Mouse (Mus musculus) embryonic facial prominence, embryonic 14.5 days (tissue): Measurements from ENCODE around the gene Pin1rt1. TPM values are rescaled to one million over a fixed set of nuclear protein-coding genes. Genes with fewer than 3 reads are reported as not detected.
A peak's percentile ranks its signal among the peaks of the same experiment; 100 is the strongest.

Experiments used
- ATAC-seq: fragments of 200-750 bp; cut with Nextera tagmentation; 2 replicates; pipeline ENCODE4 v1.8.0; 2017; ENCODE audit warnings: low read depth, moderate number of reproducible peaks, moderate TSS enrichment
- DNase-seq: peaks from one replicate; pipeline ENCODE4 v3.0.0-alpha.2; 2015; ENCODE audit warnings: low spot score
- H3K27ac ChIP-seq: fragments of 300-500 bp; sonication (generic); replicated peaks from 2 replicates; pipeline ENCODE4 v1.5.1; 2014; ENCODE audit warnings: low read depth, mild to moderate bottlenecking, low read length, moderate library complexity
- H3K27me3 ChIP-seq: fragments of 300-500 bp; sonication (generic); replicated peaks from 2 replicates; pipeline ENCODE4 v1.6.1; 2014; ENCODE audit warnings: low read length; ENCODE audit not compliant: control insufficient read depth, insufficient read depth
- H3K36me3 ChIP-seq: fragments of 300-500 bp; sonication (generic); 2 replicates; pipeline ENCODE4 v1.6.1; 2014; ENCODE audit warnings: low read length, mixed read lengths; ENCODE audit not compliant: control insufficient read depth, insufficient read depth
- H3K4me1 ChIP-seq: fragments of 300-500 bp; sonication (generic); 2 replicates; pipeline ENCODE4 v1.6.1; 2014; ENCODE audit warnings: antibody characterized with exemption, low read length; ENCODE audit not compliant: control insufficient read depth, insufficient read depth
- H3K4me2 ChIP-seq: fragments of 300-500 bp; sonication (generic); 2 replicates; pipeline ENCODE4 v1.6.1; 2014; ENCODE audit warnings: low read depth, mild to moderate bottlenecking, low read length, moderate library complexity, mixed read lengths
- H3K4me3 ChIP-seq: fragments of 300-500 bp; sonication (generic); 2 replicates; pipeline ENCODE4 v1.5.1; 2014; ENCODE audit warnings: low read depth, mild to moderate bottlenecking, low read length
- H3K9ac ChIP-seq: fragments of 300-500 bp; sonication (generic); 2 replicates; pipeline ENCODE4 v1.6.1; 2014; ENCODE audit warnings: low read depth, mild to moderate bottlenecking, low read length, moderate library complexity, mixed read lengths
- H3K9me3 ChIP-seq: fragments of 300-500 bp; sonication (generic); 2 replicates; pipeline ENCODE4 v1.6.1; 2016; ENCODE audit warnings: low read length; ENCODE audit not compliant: control insufficient read depth
- WGBS: fragments of 180-500 bp; shearing (Covaris S2); extraction: QIAGEN DNeasy Blood & Tissue Kit; methylation state at CpG from one replicate; pipeline ENCODE4 v1.1.7; 2014; 5-methylcytosine and 5-hydroxymethylcytosine counted together
- polyA plus RNA-seq: library from polyadenylated mRNA; unstranded; fragments of >200 nt; fragmentation: Nextera tagmentation; extraction: Ambion mirVana; gene quantifications from 2 replicates; pipeline ENCODE4 v1.2.1, GENCODE M21; 2014

Pin1rt1 gene
- polyA plus RNA-seq, 1 experiment from 2014 or later = not detected

DNA sequence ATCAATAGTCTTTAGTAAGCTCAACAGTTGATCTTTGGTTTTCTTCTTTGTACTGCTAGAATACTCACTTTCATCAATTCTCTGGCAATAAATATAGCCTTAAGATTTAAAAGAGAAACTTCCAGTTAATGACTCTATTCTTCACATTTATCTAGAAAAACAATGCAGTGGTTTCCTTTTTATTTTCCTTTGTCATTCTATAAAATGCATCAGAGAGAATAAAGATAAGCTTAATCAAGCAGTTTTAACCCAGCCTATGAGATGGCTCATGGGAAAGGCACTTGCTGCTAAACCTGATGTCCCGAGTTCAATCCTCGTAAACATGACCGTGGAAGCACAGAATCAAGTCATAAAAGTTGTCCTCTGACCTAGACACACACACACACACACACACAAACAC lies 5.8 kb upstream of the Pin1rt1 start:
- Histone ChIP-seq H3K27me3 (no peaks in the 10 kb centered on the region), H3K4me3 (no peak overlapping the region), H3K36me3 (no peaks in the 10 kb centered on the region), H3K9me3 (no peaks in the 10 kb centered on the region), H3K4me2 (no peak overlapping the region), H3K9ac (no peak overlapping the region), H3K27ac (no peak overlapping the region), H3K4me1 (no peaks in the 10 kb centered on the region)
- DNase-seq (no peak), ATAC-seq (no peak)
- 86% methylated on average over 3 of the region's 3 CpGs for WGBS

DNA sequence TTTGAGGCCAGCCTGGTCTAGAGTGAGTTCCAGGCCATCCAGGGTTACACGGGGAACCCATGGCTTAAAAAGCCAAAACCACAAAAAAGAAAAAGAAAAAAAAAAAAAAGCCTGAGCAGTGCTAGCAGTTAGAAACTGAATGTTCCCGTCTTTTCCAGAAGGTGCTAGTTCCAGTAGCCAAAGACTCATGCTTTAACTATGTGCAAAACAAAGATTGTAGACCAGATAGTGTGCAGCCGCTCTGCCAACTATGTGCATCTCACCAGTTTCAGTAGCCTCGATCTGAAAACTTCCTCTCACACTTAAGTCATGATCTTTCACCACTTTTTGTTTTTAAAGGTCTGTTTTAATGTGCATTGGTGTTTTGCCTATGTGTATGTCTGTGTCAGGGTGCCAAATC lies 1.6 kb upstream of the Pin1rt1 start:
- Histone ChIP-seq H3K36me3 (no peaks in the 10 kb centered on the region), H3K9me3 (no peaks in the 10 kb centered on the region), H3K9ac (no peak overlapping the region), H3K4me1 (no peaks in the 10 kb centered on the region), H3K4me2 (no peak overlapping the region), H3K27ac (no peak overlapping the region), H3K4me3 (no peak overlapping the region), H3K27me3 (no peaks in the 10 kb centered on the region)
- WGBS = 83% methylated on average over 4 of the region's 4 CpGs
- DNase-seq (no peak), ATAC-seq (no peak)

- DNase-seq = no peak
- WGBS = 79% methylated on average over 2 of the region's 2 CpGs
- no peak for ATAC-seq
- no peak overlapping the region for H3K9ac ChIP-seq
- no peak overlapping the region for H3K27ac ChIP-seq
- no peaks in the 10 kb centered on the region for H3K9me3 ChIP-seq
- H3K4me2 ChIP-seq = no peak overlapping the region
- no peaks in the 10 kb centered on the region for H3K36me3 ChIP-seq
- H3K4me1 ChIP-seq = no peaks in the 10 kb centered on the region
- H3K4me3 ChIP-seq = no peak overlapping the region
- no peaks in the 10 kb centered on the region for H3K27me3 ChIP-seq
Measured at GRCm38 (mm10) chr2:104717231-104717735, 1.1 kb upstream of the Pin1rt1 start.

DNA sequence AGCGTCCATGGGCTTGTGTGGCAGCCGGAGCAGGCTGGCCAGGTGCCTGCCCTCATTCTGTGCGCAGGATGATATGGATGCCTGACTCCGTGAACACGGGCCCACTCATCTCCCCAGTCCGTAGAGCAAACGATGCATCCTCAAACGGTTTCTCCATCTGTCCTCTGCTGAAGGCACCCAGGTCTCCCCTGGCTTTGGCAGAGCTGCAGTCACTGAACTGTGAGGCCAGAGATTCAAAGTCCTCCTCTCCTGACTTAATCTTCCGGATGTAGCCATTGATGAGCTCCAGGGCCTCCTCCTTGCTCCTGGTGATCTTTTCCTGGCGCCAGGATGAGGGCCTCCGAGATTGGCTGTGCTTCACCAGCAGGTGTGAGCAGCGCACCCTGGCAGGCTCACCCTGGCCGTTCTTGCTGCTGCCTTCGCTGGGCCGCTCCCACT lies 1.9 kb downstream of the Pin1rt1 start:
- WGBS = 41% methylated on average over 15 of the region's 15 CpGs
- Histone ChIP-seq H3K9ac (no peak overlapping the region), H3K9me3 (no peaks in the 10 kb centered on the region), H3K4me2 (no peak overlapping the region), H3K4me1 (peaks cover 12% of the 10 kb centered on the region; the same call in 1 of the 2 replicates), H3K27ac (no peak overlapping the region), H3K36me3 (no peaks in the 10 kb centered on the region), H3K4me3 (no peak overlapping the region), H3K27me3 (no peaks in the 10 kb centered on the region)
- DNase-seq (no peak), ATAC-seq (no peak)

GRCm38 (mm10) chr2:104712486-104712809 lies 3.7 kb downstream of the Pin1rt1 start:
- Histone ChIP-seq H3K4me3 (peak overlapping the region; percentile 76), H3K36me3 (no peaks in the 10 kb centered on the region; the same call in 1 of the 2 replicates), H3K27me3 (no peaks in the 10 kb centered on the region), H3K27ac (peak overlapping the region; percentile 91), H3K4me1 (peaks cover 12% of the 10 kb centered on the region; the same call in 1 of the 2 replicates), H3K9me3 (no peaks in the 10 kb centered on the region), H3K4me2 (peak overlapping the region; percentile 66), H3K9ac (peak overlapping the region; percentile 85)
- ATAC-seq (peak; percentile 3; the same call in 1 of the 2 replicates), DNase-seq (no peak)
- under 1% methylated on average over 7 of the region's 7 CpGs for WGBS

- Histone ChIP-seq H3K36me3 (no peaks in the 10 kb centered on the region; the same call in 1 of the 2 replicates), H3K27ac (peak within 1 kb of the TSS; percentile 91), H3K4me3 (peak within 1 kb of the TSS; percentile 76), H3K9me3 (no peaks in the 10 kb centered on the region), H3K4me1 (peaks cover 12% of the 10 kb centered on the region; the same call in 1 of the 2 replicates), H3K27me3 (no peaks in the 10 kb centered on the region), H3K9ac (peak within 1 kb of the TSS; percentile 85), H3K4me2 (peak within 1 kb of the TSS; percentile 66)
- peak; percentile 95 for ATAC-seq
- DNase-seq = peak; percentile 70
- WGBS = 1% methylated on average over 33 of the region's 99 CpGs
Measured at GRCm38 (mm10) chr2:104711585-104712485, 4.3 kb downstream of the Pin1rt1 start, which contains the start of gene Tcp11l1. Gene Tcp11l1 (minus strand): TSS chr2:104712169.

DNA sequence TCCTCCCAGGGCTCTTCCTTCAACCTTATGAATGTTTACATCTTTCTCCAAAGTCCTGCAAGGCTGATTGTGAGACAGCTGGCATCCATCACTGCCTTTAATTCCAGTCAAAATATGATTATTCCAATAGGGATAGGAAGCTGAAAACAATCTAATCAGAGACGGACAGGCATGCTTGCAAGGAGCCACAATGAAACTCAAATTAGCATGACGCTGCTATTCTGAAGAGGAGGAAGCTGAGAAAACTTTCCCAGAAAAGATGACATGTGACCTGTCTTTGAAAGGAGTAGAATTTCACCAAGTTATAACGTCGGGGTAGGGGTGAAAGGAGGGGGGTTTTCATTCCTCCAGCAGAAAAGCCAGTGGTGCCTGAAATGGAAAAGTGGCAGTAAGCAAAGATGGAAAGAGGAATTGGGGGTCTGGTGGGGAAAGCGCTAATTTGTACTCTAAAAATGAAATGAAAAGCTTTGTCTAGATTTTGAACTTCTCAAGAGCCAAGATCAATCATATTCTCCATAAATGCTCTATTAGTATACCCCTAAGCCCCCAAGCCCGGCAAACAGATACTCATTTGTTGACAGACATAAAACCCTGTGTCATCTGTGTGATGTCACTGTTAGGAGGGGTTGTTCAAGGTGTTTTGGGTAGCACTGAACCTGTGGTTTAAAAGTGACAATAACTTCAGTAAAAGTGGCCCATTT lies 5.4 kb downstream of the Pin1rt1 start:
- H3K4me3 ChIP-seq = peak overlapping the region; percentile 76
- no peak overlapping the region for H3K9ac ChIP-seq
- peak overlapping the region; percentile 66 for H3K4me2 ChIP-seq
- ATAC-seq (no peak), DNase-seq (peak; percentile 31)
- 18% methylated on average over 6 of the region's 6 CpGs for WGBS
- peaks cover 12% of the 10 kb centered on the region; the same call in 1 of the 2 replicates for H3K4me1 ChIP-seq
- H3K27me3 ChIP-seq = no peaks in the 10 kb centered on the region
- no peak overlapping the region for H3K27ac ChIP-seq
- H3K9me3 ChIP-seq = no peaks in the 10 kb centered on the region
- H3K36me3 ChIP-seq = peaks cover 3% of the 10 kb centered on the region; the same call in 1 of the 2 replicates

- Histone ChIP-seq H3K36me3 (peaks cover 11% of the 10 kb centered on the region; the same call in 1 of the 2 replicates), H3K9me3 (no peaks in the 10 kb centered on the region), H3K9ac (no peak overlapping the region), H3K4me3 (no peak overlapping the region), H3K27ac (no peak overlapping the region), H3K4me2 (no peak overlapping the region), H3K27me3 (no peaks in the 10 kb centered on the region), H3K4me1 (peaks cover 12% of the 10 kb centered on the region; the same call in 1 of the 2 replicates)
- DNase-seq (no peak), ATAC-seq (no peak)
- 54% methylated on average over 6 of the region's 6 CpGs for WGBS
Measured at GRCm38 (mm10) chr2:104709786-104710337, 6.3 kb downstream of the Pin1rt1 start.
